Mouse (Mus musculus) lung, embryonic 15.5 days (tissue): ENCODE data around the gene Utp3. TPM values are rescaled to one million over a fixed set of nuclear protein-coding genes. Genes with fewer than 3 reads are reported as not detected.
A peak's percentile ranks its signal among the peaks of the same experiment; 100 is the strongest.
"Not testable (repeated sequence)": the region's sequence is repeated elsewhere in the genome, so short reads cannot be mapped to it uniquely, and the experiment has no call there.

ENCODE experiments used
- ATAC-seq: fragments of 200-750 bp; cut with Nextera tagmentation; 2 replicates; pipeline ENCODE4 v1.8.0; 2017; ENCODE audit warnings: moderate number of reproducible peaks, borderline replicate concordance; ENCODE audit not compliant: low FRiP score, low TSS enrichment; ENCODE audit errors: extremely low read depth
- H3K27ac ChIP-seq: fragments of 300-500 bp; sonication (generic); 2 replicates; pipeline ENCODE4 v1.5.1; 2015; ENCODE audit warnings: moderate library complexity, mild to moderate bottlenecking, inconsistent platforms
- H3K27me3 ChIP-seq: fragments of 300-500 bp; sonication (generic); 2 replicates; pipeline ENCODE4 v1.6.1; 2015; ENCODE audit warnings: inconsistent platforms
- H3K36me3 ChIP-seq: fragments of 300-500 bp; sonication (generic); 2 replicates; pipeline ENCODE4 v1.6.1; 2015; ENCODE audit warnings: inconsistent platforms
- H3K4me1 ChIP-seq: fragments of 300-500 bp; sonication (generic); 2 replicates; pipeline ENCODE4 v1.6.1; 2015; ENCODE audit warnings: inconsistent platforms
- H3K4me2 ChIP-seq: fragments of 300-500 bp; sonication (generic); 2 replicates; pipeline ENCODE4 v1.6.1; 2015; ENCODE audit warnings: inconsistent platforms, mild to moderate bottlenecking, moderate library complexity
- H3K4me3 ChIP-seq: fragments of 300-500 bp; sonication (generic); 2 replicates; pipeline ENCODE4 v1.5.1; 2015; ENCODE audit warnings: mild to moderate bottlenecking, inconsistent platforms
- H3K9ac ChIP-seq: fragments of 300-500 bp; sonication (generic); 2 replicates; pipeline ENCODE4 v1.6.1; 2015; ENCODE audit warnings: inconsistent platforms
- H3K9me3 ChIP-seq: fragments of 300-500 bp; sonication (generic); 2 replicates; pipeline ENCODE4 v1.6.1; 2016; ENCODE audit warnings: inconsistent platforms
- WGBS: fragments of 180-500 bp; shearing (Covaris S2); methylation state at CpG from one replicate; pipeline ENCODE4 v1.1.7; 2015; 5-methylcytosine and 5-hydroxymethylcytosine counted together
- polyA plus RNA-seq: library from polyadenylated mRNA; unstranded; fragments of >200 nt; fragmentation: Nextera tagmentation; extraction: Ambion mirVana; gene quantifications from 2 replicates; pipeline ENCODE4 v1.2.1, GENCODE M21; 2015

Gene Utp3
- 65.3 and 66.7 TPM in 2 replicates for polyA plus RNA-seq

DNA sequence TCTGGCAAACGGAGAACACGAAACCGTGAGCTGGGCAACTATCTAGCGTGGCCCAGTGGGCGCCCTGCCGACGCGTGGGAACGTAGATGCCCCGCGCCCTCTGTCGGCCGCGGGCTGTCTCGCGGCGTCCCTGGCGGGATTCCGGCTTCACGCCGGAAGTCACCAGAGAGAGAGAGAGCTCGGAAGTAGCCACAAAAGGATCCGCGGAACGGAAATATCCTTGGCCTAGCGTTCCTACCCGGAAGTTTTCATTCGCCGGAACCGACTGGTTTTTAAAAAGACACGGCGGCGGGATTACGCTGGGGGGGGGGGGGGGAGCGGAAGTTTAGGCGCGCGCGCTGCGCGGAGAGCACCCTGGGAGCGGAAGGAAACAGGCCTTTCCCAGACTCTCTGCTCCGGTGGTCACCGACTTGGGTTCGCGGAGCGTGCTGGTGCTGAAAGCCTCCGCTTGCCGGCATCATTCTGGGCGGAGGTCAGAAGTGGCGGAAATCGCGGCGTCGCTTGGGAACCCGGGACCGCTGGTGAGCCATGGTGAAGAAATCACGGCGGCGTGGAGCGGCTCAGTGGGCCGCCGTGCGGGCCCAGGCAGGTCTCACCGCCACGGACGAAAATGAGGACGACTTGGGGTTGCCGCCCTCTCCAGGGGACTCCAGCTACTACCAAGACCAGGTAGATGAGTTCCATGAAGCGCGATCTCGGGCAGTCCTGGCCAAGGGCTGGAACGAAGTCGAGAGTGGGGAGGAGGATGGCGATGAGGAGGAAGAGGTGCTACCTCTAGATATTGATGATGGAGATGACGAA, at the start of gene Utp3:
TSS of gene Utp3 (plus strand) at position 377 of the 801 bp plus-strand sequence.
- Histone ChIP-seq H3K4me3 (peak within 1 kb of the TSS; percentile 57), H3K36me3 (peaks cover 7% of the 10 kb centered on the region; the same call in 1 of the 2 replicates), H3K9me3 (no peaks in the 10 kb centered on the region), H3K4me2 (peak within 1 kb of the TSS; percentile 81), H3K27me3 (no peaks in the 10 kb centered on the region), H3K4me1 (peaks cover 12% of the 10 kb centered on the region), H3K27ac (peak within 1 kb of the TSS; percentile 93), H3K9ac (peak within 1 kb of the TSS; percentile 67)
- peak; percentile 96 for ATAC-seq
- WGBS: under 1% methylated on average over 74 of the region's 76 CpGs

DNA sequence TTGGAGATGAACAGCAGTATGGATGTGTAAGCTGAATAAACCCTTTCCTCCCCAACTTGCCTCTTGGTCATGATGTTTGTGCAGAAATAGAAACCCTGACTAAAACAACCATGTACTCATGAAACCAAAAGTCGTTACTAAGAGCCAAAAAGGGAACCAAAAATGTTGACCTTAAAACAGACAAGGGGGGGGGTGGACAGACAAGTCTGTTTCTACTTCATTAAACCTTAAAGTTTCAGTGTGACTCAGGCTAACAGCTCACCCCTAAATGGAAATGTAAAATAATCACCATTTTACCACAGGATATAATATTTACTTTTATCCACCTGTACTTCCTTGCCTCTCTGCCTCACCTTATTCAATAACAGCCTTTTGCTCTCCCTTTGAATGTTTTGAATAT, 45.7 kb upstream of the Utp3 start:
- no peak overlapping the region for H3K4me3 ChIP-seq
- 46% methylated on average over 1 of the region's 1 CpGs for WGBS
- H3K36me3 ChIP-seq: no peaks in the 10 kb centered on the region
- H3K9me3 ChIP-seq: no peaks in the 10 kb centered on the region
- no peak overlapping the region for H3K27ac ChIP-seq
- no peak overlapping the region for H3K9ac ChIP-seq
- no peaks in the 10 kb centered on the region for H3K4me1 ChIP-seq
- H3K4me2 ChIP-seq: no peak overlapping the region
- ATAC-seq: no peak
- H3K27me3 ChIP-seq: no peaks in the 10 kb centered on the region

DNA sequence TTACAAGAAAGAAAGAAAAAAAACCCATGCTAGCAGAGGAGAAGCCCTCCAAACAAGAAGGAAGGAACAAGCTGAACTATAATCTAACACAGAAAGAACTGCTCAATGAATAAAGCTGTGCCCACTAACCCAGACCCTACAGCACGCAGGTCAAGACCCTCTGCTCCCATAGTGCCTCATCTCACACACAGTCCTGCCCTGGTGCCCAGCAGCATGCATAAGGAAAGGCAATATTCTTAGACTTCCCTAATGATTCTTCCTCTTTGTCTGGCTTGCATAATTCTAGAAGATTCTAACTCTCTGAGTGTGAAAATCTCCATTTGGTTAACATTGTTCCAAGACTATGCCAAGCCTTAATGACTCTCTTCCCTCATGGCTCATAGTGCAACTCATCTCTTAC, 45.3 kb upstream of the Utp3 start:
- H3K4me2 ChIP-seq: no peak overlapping the region
- WGBS: 78% methylated on average over 1 of the region's 1 CpGs
- H3K27me3 ChIP-seq: no peaks in the 10 kb centered on the region
- ATAC-seq: no peak
- no peaks in the 10 kb centered on the region for H3K36me3 ChIP-seq
- H3K9ac ChIP-seq: no peak overlapping the region
- H3K9me3 ChIP-seq: no peaks in the 10 kb centered on the region
- no peaks in the 10 kb centered on the region for H3K4me1 ChIP-seq
- H3K4me3 ChIP-seq: no peak overlapping the region
- no peak overlapping the region for H3K27ac ChIP-seq

DNA sequence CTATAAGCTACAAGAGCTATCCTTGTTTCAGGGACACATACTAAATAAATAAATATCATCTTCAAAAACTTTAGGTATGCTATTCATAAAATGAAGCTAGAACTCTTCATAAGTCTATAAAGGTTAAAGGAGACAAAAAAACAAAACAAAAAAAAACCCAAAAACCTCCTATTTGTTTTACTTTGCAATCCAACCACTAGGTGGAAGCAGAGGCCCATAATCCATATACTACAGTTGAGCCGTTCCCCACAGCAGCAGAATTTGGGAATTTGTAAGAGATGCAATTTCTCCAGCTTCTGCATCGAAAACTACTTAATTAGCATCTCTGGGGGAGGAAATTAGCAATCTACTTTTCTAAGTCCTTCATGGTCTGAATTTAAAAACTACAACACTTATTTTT, 35.0 kb upstream of the Utp3 start:
- no peaks in the 10 kb centered on the region for H3K36me3 ChIP-seq
- no peaks in the 10 kb centered on the region for H3K9me3 ChIP-seq
- ATAC-seq: no peak

DNA sequence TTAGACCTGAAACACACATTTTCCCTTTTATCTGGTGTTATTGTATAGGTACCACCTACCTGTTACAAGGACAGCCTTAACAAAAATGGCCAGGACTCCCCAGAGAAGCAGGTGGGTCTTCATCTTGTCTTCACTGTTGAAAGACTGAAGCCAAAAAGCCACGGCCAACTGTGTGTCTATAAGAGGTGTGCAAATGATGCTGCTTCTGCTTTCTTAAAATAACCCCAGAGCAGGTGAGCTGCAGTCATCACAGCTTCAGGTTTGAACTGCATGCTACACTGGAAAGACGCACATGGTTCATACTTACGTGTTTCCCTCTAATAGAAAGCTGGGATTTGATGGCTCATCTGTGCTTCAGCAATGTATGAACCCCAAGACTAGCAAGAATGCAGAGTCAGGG, 26.6 kb upstream of the Utp3 start, which contains the start of gene Jchain:
TSS of gene Jchain (minus strand) at position 235 of the 400 bp plus-strand sequence.
- Histone ChIP-seq H3K4me1 (no peaks in the 10 kb centered on the region), H3K36me3 (no peaks in the 10 kb centered on the region), H3K4me3 (no peak within 1 kb of the TSS), H3K9me3 (no peaks in the 10 kb centered on the region), H3K27ac (no peak within 1 kb of the TSS), H3K4me2 (no peak within 1 kb of the TSS), H3K9ac (no peak within 1 kb of the TSS), H3K27me3 (no peaks in the 10 kb centered on the region)
- ATAC-seq: no peak
- WGBS: 84% methylated on average over 3 of the region's 3 CpGs

More for the DNA sequence above, 35.0 kb upstream of the Utp3 start:
- whole genome bisulfite sequencing: 2% methylated on average over 2 of the region's 2 CpGs
- Histone ChIP-seq H3K27ac (no peak overlapping the region), H3K9ac (no peak overlapping the region), H3K4me2 (no peak overlapping the region), H3K4me3 (no peak overlapping the region), H3K27me3 (no peaks in the 10 kb centered on the region), H3K4me1 (no peaks in the 10 kb centered on the region)

DNA sequence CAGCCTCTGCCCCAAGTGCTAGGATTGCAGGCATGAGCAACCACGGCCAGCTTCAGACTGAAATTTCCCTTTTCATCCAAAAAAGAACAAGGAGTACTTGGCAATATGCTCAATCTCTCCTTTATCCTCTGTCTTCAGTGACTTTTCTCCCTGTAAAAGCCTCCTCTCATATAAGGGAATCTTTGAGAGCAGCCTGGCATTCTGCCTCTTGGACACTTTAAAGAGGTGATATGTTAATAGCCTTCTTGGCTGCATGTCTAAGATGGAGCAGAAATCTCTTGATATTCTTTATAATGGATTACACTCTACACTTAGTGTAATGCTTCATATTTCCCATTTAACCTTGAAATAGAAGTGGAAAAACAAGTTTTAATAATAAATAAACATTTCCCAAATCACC, 23.4 kb upstream of the Utp3 start:
- Histone ChIP-seq H3K9me3 (no peaks in the 10 kb centered on the region), H3K4me3 (no peak overlapping the region), H3K9ac (no peak overlapping the region), H3K4me2 (no peak overlapping the region), H3K36me3 (no peaks in the 10 kb centered on the region), H3K27me3 (no peaks in the 10 kb centered on the region), H3K27ac (no peak overlapping the region), H3K4me1 (no peaks in the 10 kb centered on the region)
- ATAC-seq: no peak
- 55% methylated on average over 1 of the region's 1 CpGs for WGBS

DNA sequence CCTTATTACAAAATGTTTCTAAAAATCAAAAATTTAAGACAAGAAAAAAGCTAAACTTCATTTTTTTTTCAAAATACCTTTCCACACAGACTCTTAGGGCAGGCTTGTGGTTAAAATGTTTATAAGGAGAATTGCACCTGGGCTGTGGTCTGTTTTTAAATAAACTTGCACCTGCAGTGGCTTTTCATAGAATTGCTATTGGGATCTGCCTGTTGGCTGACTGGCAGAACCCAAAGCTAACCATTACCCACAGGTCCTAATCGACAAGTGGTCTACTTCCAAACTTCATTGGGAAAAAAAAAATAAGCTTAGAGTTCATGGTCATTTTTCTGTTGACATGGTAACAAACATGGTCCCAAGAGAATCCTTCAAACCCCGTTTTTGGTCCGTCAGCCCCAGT, 19.6 kb upstream of the Utp3 start:
- no peak overlapping the region for H3K9ac ChIP-seq
- H3K36me3 ChIP-seq: no peaks in the 10 kb centered on the region
- H3K4me3 ChIP-seq: no peak overlapping the region
- no peak overlapping the region for H3K27ac ChIP-seq
- 53% methylated on average over 3 of the region's 3 CpGs for WGBS
- no peak for ATAC-seq
- no peaks in the 10 kb centered on the region for H3K9me3 ChIP-seq
- H3K4me1 ChIP-seq: no peaks in the 10 kb centered on the region
- no peak overlapping the region for H3K4me2 ChIP-seq
- H3K27me3 ChIP-seq: no peaks in the 10 kb centered on the region

DNA sequence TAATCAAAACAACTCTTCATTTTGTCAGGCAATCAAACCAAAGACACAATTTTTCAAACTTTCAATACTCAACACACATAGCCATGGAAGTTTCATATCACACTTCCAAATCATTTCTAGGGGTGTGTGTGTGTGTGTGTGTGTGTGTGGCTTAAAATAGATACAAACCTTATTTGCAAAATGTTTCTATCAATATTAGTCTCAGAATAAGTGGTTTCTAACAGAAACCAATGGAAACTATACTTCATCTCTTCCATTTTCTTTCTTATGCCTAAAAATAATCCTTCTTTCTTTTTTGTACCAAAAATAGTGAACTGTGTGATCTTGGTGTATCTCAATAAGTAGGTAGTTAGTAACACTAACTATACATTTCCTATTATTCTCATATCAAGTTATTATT, 13.4 kb upstream of the Utp3 start:
- Histone ChIP-seq H3K9me3 (no peaks in the 10 kb centered on the region), H3K4me1 (no peaks in the 10 kb centered on the region), H3K27me3 (no peaks in the 10 kb centered on the region), H3K4me3 (no peak overlapping the region), H3K9ac (no peak overlapping the region), H3K27ac (no peak overlapping the region), H3K36me3 (no peaks in the 10 kb centered on the region), H3K4me2 (no peak overlapping the region)
- ATAC-seq: no peak

DNA sequence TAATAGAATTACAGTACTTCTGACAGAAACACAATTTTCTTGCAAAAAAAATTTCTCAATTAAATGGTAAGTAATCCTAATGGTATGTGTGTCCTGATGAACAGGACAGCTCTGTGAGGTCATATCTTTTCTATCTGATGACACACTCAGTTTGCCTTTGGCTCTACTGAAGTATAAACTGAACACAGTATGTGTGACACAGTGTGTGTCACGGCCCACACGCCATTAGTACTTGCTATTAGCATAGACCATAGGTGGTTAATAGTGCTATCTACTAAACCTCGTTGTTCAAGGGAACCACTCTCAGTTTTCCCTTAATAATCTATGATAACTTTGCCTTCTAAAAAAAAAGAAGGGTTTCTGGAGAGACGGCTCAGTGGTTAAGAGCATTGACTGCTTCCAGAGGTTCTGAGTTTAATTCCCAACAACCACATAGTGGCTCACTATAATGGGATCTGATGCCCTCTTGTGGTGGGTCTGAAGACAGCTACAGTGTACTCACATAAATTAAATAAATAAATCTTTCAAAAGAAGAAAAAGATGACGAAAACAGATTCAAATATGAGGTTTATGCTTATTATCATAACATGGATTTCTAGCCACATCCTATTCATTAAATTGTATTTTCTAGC, 11.5 kb upstream of the Utp3 start:
- WGBS: 52% methylated on average over 5 of the region's 5 CpGs
- no peaks in the 10 kb centered on the region for H3K27me3 ChIP-seq
- H3K27ac ChIP-seq: no peak overlapping the region
- no peak overlapping the region for H3K4me3 ChIP-seq
- H3K4me1 ChIP-seq: no peaks in the 10 kb centered on the region
- H3K9me3 ChIP-seq: no peaks in the 10 kb centered on the region
- no peak overlapping the region for H3K4me2 ChIP-seq
- no peak overlapping the region for H3K9ac ChIP-seq
- no peak for ATAC-seq
- H3K36me3 ChIP-seq: no peaks in the 10 kb centered on the region

DNA sequence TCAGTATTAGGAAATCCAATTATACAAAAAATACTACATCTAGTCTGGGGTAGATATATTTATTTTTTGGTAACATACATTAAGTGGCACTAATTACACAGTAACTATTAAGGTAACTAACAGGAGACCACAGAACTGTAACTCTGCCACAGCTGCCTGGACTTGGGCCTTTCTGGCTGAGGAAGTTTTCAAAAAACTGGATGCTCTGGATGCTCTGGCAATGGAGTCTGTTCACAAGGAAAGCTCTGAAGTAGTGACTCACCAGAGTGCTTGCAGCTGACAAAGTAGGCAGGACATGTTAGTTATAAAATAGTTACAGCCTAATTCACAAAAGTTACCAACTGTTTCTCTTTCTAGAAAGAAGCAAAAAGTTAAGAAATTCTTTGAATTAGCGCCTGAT, 9.9 kb upstream of the Utp3 start:
- 83% methylated on average over 1 of the region's 1 CpGs for WGBS
- not testable (repeated sequence) for H3K4me3 ChIP-seq, H3K9me3 ChIP-seq, H3K27ac ChIP-seq, ATAC-seq, H3K9ac ChIP-seq, H3K36me3 ChIP-seq, H3K4me1 ChIP-seq, H3K4me2 ChIP-seq, H3K27me3 ChIP-seq

DNA sequence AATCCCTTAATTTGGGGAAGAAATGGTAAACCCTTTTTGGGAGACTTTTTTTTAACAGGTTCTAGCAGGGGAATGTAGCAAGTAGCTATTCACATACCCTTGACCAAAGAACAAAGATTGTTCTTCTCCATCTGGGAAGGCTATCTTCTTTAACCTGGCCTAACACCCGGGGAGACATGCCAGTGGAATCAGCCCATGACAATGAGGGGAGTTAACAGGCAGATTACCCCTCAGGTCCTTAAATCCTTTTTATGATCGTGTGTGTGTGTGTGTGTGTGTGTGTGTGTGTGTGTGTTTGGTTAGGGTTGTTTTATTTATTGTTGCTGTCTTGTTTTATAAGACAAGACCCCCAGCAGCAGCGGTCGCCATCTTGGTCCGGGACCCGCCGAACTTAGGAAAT, 8.7 kb upstream of the Utp3 start:
- Histone ChIP-seq H3K9me3 (no peaks in the 10 kb centered on the region), H3K27me3 (no peaks in the 10 kb centered on the region), H3K4me2 (no peak overlapping the region), H3K36me3 (no peaks in the 10 kb centered on the region), H3K4me1 (no peaks in the 10 kb centered on the region), H3K9ac (no peak overlapping the region), H3K27ac (no peak overlapping the region), H3K4me3 (no peak overlapping the region)
- WGBS: 79% methylated on average over 7 of the region's 7 CpGs
- no peak for ATAC-seq

DNA sequence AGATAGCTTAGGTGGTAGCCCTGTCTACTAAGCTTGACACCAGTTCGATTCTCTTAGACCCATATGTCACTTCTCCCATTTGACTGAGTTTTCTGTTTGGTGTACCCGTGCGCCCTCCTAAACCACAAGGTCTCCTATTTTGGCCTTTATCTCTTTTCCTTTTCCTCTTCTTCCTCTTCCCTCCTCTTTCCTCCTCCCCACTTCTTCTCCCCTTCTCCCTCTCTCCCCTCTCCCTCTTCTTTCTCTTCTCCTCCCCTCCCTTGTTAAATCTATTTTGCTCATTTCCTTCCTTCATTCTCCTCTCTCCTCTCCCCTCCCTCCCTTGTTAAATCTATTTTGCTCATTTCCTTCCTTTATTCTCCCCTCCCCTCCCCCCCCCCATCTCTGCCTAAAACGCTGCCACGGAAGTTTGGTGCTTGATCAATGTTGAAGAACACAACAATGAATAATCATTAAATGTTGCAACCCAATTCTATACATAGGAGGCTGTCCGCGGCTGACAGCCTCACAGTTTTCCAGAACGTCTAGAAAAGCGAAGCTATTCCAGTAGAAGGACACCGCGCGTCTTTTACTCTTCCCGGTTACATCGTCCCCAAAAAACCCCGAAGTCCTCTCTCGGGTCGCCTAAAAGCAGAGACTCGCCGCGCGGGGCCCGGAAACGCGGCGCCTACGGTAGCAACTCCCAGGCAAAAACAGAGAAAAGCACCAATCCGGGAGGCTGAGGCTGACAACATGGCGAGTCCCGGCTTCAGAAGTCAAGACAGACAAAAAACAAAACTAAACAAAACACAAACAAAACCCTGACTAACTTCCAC, 784 bp upstream of the Utp3 start:
- peaks cover 12% of the 10 kb centered on the region for H3K4me1 ChIP-seq
- H3K4me3 ChIP-seq: peak overlapping the region; percentile 57
- no peaks in the 10 kb centered on the region for H3K9me3 ChIP-seq
- H3K27ac ChIP-seq: peak overlapping the region; percentile 93
- H3K4me2 ChIP-seq: peak overlapping the region; percentile 64
- no peaks in the 10 kb centered on the region for H3K27me3 ChIP-seq
- 7% methylated on average over 29 of the region's 29 CpGs for WGBS
- ATAC-seq: peak; percentile 70
- H3K9ac ChIP-seq: peak overlapping the region; percentile 66
- H3K36me3 ChIP-seq: peaks cover 7% of the 10 kb centered on the region; the same call in 1 of the 2 replicates
